Mouse (Mus musculus): ENCODE measurements around the gene Trp53i13.

The Trp53i13 gene

GRCm38 (mm10) chr11:77491123-77491501 lies 24.7 kb downstream of the Trp53i13 start:
- peak; percentile 82 for DNase-seq

GRCm38 (mm10) chr11:77490451-77490850 lies 25.3 kb downstream of the Trp53i13 start:
- no peak for DNase-seq

GRCm38 (mm10) chr11:77489591-77490235 lies 26.1 kb downstream of the Trp53i13 start, which contains the start of gene Ankrd13b:
Gene Ankrd13b, minus strand, starts transcription at chr11:77489678.
- DNase-seq, result no peak

- no peak for DNase-seq
Observed at GRCm38 (mm10) chr11:77488771-77489581, 26.8 kb downstream of the Trp53i13 start.

- DNase-seq, result no peak
Observed at GRCm38 (mm10) chr11:77486798-77487197, 29.0 kb downstream of the Trp53i13 start.

- DNase-seq, result no peak
Observed at GRCm38 (mm10) chr11:77485229-77485628, 30.6 kb downstream of the Trp53i13 start.

- no peak for DNase-seq
Observed at GRCm38 (mm10) chr11:77483510-77484255, 32.1 kb downstream of the Trp53i13 start.

- no peak for DNase-seq
Observed at GRCm38 (mm10) chr11:77483043-77483442, 32.7 kb downstream of the Trp53i13 start.

- DNase-seq, result no peak
Observed at GRCm38 (mm10) chr11:77476895-77477294, 38.9 kb downstream of the Trp53i13 start.

GRCm38 (mm10) chr11:77476216-77476615 lies 39.6 kb downstream of the Trp53i13 start:
- no peak for DNase-seq

GRCm38 (mm10) chr11:77472775-77473174 lies 43.0 kb downstream of the Trp53i13 start:
- DNase-seq, result no peak

GRCm38 (mm10) chr11:77471407-77471806 lies 44.4 kb downstream of the Trp53i13 start:
- DNase-seq, result no peak

GRCm38 (mm10) chr11:77468397-77468796 lies 47.4 kb downstream of the Trp53i13 start:
- DNase-seq, result no peak

GRCm38 (mm10) chr11:77467784-77468183 lies 48.0 kb downstream of the Trp53i13 start:
- DNase-seq, result peak; percentile 59

GRCm38 (mm10) chr11:77467157-77467556 lies 48.6 kb downstream of the Trp53i13 start:
- DNase-seq, result peak; percentile 71

GRCm38 (mm10) chr11:77466544-77466943 lies 49.2 kb downstream of the Trp53i13 start:
- DNase-seq, result no peak

- no peak for DNase-seq
Observed at GRCm38 (mm10) chr11:77465111-77465510, 50.7 kb downstream of the Trp53i13 start.

GRCm38 (mm10) chr11:77464684-77465083 lies 51.1 kb downstream of the Trp53i13 start:
- no peak for DNase-seq

GRCm38 (mm10) chr11:77463786-77464185 lies 52.0 kb downstream of the Trp53i13 start:
- DNase-seq, result no peak

GRCm38 (mm10) chr11:77463101-77463445 lies 52.7 kb downstream of the Trp53i13 start:
- no peak for DNase-seq

- DNase-seq, result peak; percentile 64
Observed at GRCm38 (mm10) chr11:77462283-77463100, 53.3 kb downstream of the Trp53i13 start, which contains the start of gene Coro6. Gene Coro6, plus strand, starts transcription at chr11:77462411.

- DNase-seq, result no peak
Observed at GRCm38 (mm10) chr11:77461856-77462255, 53.9 kb downstream of the Trp53i13 start.
